Mouse (Mus musculus) retina, postnatal 7 days (tissue): ENCODE measurements at regions not wholly inside any gene's neighbourhood (a gene's known extent, or its start where the extent isn't known, plus 50 kb on each side); places are given as distances from the start of the nearest gene placed in this dataset.

Experiments
- DNase-seq: peaks from one replicate; pipeline ENCODE4 v3.0.0-alpha.2; 2012; ENCODE audit warnings: low read depth, low spot score

DNA sequence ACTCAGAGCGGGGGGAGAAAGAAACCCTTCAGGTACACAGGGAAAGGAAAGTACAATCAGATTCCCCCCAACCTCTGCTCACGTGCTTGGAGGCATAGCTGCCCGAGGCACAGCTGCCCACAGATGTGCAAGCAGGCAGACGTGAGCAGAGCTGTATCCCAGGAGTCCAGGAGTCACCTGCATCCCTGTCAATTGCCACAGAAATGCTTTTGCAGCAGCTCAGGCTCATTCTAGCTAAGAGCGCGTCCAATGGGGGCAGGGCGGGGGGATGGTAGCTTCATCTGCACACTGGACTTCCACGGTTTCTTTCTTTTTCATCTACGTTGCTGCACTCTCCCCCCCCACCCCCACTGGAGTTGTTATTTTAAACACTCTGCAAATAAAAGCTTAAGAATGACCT, 66.0 kb upstream of the Fat4 start:
- DNase-seq, result no peak

DNA sequence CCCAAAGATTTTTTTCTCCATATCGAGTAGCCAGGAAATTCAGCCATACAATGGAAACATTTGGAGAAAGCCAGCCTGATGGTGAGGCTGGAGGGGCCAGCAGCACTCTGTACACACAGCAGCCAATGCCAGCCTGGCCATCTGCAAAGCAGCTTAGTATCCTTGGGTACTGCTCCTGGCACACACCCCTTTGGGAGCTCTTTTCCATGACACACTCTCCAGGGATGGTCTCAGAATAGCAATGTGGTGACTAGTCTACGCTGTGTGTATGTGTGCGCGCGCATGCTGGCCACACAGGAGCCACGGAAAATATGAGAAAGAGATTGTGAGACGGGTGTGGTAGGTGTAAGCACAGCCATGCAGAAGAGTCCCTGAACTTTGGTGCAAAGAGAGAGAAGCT, 66.4 kb upstream of the Fat4 start:
- DNase-seq, result no peak

DNA sequence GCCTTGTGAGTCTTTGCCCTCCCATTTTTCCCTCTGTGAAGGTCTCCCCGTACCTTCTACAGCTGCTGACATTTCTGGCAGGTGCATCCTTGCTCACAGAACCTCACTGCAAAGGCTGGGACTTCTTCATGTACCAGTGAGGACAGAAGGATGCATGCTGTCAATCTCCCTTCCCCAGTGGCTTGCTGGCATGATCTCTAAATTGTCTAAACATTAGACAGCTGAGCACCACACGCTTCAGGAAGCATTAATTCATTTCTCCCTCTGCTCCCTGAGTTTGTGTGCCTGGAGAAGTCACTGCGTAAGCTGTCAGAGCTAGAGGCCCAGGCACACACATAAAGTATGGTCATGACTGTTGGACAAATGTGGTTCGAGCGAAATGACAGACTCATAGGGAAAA, 69.1 kb upstream of the Fat4 start:
- DNase-seq, result no peak

DNA sequence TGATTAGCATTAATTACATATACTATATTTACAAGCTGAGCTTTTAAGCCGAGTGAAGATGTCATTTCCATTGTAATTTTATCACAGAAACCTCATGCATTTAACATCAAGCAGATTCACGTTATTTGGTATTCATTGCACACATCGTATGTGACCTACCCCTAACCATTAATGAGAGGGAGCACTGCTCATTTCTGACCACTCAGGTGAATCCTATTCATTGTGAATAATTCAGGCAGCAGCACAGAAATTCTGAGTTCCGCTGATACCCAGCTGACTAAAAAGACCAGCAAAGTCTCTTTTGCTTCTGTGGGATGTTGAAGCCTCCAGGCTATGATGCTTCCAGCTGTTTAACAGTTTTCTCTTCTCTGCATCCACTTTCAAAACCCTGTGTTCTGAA, 74.3 kb upstream of the Fat4 start:
- DNase-seq, result no peak

DNA sequence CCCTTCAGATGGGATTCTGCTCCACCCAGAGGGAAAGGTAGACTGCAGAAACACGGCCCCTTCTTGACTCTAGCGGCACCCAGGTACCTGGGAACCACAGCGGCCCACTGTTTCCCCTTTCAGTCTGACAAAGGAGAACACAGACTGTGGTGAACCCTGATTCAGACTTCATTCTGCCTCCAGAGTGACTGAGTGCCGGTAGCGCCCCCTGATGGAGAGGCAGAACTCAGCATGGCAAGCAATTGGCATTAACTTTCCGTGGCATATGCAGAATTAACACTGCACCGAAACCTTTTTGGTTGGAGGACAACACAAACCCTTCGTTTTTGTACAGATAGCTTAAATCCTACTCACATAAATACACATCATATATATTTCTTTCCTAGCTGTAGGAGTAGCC, 75.1 kb upstream of the Fat4 start:
- DNase-seq, result no peak

DNA sequence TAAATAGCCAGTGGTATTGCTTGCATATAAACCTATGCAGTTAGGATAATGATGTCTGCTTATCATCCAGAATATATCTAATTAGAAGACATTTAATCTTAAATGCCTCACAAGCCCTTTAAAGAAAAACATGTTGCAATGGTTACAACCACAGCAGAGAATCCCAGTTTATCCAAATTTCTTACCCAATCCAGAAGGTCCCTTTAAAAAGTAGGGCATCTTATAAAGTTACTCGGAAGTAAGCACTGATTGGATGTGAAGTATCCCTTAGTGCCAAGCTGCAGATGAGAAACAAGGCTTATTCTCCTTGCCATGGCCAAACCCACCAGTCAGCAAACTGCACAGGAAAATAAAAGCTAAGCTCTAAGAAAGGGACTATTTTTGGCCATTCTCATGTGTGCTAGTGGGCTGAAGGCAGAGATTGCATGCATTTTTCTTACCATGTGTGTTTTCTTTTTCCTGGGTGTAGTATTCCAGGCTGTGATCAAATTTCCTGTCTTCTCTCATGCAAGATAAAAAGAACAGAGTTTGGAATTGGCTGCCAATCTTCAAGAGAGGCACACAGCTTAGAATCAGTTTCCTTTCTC, 80.2 kb upstream of the Fat4 start:
- DNase-seq, result no peak

DNA sequence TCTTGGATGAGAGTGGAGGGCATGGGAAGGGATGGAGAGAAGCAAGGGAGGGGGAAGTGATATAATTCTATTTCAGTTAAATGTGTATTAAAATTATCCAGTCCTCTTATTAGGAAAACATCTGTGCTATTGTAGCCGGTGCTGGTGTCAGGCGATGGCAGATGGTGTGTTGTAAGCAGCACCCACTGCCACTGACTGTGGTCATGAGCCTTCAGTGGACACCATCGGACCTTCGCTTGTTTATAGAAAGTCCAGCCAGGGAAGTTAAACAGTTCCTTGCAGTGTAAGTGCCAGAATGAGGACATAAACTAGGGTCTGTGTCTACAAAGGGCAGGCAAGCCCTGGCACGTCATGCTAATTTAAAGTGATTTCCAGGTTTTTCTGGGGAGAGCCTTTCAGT, 80.7 kb upstream of the Fat4 start:
- no peak for DNase-seq

DNA sequence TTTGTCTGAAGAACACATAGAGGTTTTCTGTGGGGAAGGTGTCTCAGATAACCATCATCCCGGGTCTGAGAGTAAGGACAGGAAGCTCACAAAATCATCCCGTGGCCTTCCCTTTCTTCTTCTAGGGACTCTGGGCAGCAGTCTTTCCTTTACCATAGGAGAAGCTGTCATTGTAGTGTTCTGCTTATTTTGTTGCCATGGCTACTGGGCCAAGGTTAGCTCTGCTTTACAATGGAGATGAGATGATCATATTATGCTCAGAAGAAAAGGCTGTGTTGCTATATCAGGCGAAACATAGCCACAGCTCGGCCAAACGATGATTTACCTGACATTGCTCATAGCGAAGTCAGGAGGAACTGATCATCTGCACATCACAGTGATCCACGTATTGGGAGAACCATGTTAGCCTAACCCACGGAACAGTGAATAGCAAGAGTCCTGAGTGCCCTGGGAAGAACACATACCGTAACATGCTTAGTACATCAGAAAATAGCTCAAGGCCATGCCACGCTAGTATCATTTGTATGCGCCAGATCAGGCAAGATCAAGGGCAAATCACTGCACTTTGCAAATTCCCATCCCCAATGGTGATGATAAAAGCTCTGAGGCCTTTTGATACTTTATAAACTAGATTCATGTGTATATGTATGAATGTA, 91.0 kb upstream of the Fat4 start:
- DNase-seq, result no peak

DNA sequence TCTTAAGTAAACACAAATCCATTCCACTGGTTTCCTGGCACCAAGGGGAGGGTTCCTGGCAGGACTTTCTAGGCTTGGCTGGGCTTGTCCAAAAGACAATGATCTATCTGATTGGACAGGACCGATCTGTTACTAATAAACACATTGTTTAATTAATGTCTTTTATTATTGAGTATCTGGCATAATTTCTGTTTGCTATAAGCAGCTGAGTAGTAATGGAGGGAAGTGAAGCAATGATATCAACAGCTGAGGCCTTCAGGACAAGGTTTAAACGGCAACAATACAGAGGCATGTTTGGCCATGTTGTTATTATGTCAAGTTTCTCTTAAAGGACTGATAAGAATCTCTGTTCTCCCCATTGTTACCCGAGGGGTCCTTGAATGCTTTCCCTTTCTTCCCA, 93.5 kb upstream of the Fat4 start:
- no peak for DNase-seq

DNA sequence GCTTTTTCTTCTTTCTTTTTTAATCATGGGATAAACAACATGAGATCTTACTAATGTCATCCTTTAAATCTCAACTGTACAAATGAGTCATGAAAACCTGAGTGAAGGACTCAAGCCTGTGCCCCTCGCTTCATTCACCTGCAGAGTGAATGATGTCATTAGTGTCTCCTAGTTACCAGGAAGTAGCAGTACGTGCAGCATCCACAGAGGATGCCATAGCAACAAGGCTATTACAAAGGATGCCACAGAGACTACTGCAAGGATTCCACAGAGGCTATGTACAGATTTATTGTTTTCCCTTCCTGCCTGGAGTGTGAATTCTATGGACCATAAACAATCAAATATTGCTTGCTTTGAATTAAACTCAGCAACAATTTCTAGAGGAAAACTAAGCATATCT, 98.0 kb upstream of the Fat4 start:
- no peak for DNase-seq

DNA sequence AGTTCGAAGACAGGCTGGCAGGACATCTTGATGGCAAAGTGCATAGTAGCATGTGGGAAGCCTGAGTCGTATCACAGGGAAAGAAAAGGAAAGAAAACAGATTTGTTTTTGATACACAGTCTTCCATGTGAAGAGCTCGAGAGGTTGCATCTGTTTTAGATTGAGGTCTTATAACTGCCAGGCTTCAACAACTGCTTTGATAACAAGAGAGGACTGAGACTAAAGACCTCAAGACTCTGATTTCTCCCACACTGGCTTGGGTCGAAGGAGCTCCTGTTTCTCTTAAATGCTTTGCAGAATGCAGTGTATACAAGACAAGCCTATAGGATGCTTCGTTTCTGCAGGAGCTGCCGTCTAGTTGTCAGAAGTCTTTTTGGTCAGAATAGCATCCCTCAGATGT, 103.0 kb upstream of the Fat4 start:
- no peak for DNase-seq

DNA sequence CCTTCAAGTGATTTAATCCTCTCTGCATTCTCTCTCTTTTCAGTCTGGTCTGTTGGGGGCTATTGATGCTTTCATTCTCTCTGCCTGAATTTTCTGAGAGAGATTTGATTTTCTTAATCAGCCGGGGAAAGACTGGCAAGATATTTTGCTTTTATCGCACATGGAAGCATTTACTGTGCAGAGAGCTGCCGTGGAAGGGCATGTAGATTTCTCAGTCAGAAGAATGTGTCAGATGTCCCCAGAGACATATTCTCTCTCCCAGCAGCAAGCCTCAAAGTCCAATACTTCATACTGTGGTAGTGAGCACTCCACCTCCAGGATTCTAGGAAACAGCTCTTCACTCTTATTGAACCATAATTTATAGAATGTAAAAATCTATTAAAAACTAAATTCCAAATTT, 103.7 kb upstream of the Fat4 start:
- no peak for DNase-seq

DNA sequence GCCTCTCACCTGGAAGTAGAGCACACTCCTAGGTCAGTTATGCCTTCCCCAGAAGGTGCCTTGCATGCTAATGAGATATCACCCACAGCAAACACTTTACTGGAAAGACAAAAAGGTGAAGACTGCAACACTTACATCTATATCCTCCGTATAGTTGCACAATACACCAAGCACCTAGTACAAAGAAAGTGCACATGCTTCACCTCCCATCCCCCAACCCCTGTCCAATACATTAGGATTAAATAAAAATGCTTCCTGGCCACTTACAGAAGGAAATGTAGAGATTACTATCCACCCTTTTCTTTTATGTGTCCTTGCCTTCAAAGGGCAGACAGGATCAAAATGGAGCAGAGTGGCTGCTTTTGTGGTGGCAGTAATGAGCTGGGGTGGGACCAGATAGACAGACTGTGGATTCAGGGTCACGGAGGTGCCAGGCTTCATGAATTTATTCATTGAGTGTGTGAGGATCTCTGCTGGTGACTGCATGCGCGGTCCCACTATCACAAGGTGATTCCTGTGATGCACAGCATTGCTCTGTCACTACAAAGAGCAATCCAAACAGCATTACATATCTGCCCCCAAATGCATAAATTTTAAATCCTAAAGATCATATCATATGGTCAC, 109.9 kb upstream of the Fat4 start:
- DNase-seq, result no peak

DNA sequence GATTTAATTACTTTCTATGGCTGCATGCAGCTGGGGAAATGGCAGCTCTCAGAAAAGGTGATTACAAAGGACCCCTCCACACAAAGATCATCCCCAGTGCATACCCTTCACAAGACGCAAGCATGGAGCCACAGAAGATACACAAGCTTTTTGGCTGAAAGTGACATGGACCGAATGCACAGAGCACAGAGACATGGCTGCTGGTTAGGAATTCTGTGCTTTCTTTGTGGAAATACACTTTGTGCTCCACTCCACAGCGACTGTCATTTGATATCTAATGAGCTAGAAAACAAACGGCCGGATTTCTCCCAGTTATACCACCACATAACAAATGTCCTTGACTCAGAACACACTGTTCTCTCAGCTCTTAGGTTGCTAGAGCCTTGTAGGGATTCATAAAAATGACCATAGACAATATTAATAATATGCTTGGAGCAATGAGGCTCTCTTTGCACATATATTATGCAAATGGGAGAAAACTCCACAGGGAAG, 132.1 kb upstream of the Fat4 start:
- no peak for DNase-seq

DNA sequence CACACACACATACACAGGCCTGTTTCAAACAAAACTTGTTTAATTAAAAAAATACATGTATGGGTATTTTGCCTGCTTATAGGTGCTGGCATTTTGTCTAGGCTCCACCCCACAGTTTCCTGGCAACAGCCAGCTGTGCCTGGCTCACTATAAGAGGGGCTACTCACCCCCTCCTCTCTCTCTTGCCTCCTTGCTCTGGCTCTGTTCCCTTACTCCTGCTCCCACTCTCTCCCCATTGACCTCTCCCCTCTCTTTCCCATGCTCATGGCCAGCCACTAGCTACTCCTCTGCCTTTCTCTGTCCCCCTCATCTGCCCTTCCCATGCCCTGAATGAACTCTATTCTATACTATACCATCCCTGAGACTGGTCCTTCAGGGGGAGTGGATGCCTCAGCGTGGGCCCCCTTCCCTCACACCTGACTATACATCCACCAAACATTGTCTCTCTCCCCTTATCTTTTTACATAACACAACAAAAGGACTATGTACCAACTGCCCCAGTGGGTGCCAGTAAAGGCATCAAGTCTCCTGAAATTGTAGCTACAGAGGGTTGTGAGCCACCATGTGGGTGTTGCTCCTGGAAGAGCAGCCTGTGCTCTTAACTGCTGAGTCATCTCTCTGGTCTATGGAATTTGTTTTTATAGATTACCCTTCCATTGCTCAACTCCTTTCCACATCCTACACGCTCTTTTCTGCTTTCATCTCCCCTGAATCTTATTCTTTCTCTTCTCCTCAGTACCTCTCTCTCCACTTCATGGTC, 133.1 kb upstream of the Fat4 start:
- DNase-seq, result no peak

DNA sequence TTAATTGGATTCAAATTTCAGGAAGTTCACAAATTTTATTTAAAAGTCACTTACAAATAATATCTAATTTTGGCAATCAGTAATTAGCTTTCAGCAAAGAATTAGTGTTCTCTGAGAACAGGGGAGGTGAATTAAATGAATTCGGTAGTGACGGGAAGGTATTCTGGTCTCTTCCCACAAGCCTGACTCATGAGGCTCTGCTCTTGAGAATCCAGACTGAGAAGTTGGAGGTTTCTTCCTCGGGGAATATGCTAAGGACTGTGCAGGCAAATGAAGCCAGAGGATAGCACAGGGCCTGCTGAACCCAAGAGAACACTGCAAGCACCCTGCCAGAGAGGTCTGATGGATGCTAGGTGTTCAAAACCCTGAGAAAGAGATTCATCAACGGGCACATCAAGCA, 144.6 kb upstream of the Fat4 start:
- no peak for DNase-seq

DNA sequence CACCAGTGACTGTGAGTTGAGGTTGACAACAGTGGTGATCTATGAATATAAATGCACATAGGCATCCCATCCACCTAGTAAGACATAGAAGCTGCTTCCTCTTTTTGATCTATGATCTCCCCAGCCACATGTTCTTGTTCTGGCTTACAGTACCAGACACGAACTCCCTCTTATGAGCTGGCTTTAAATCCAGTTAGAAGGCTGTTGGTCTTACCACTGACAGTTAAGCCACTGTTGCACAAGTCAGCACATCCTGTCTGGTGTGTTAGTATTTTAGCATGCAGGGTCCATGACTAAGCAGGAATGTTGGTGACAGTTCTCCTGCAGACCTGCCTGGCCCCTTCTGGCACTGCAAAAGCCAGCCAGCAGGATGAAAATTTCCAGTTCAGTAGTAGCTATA, 164.1 kb upstream of the Fat4 start:
- DNase-seq, result no peak

DNA sequence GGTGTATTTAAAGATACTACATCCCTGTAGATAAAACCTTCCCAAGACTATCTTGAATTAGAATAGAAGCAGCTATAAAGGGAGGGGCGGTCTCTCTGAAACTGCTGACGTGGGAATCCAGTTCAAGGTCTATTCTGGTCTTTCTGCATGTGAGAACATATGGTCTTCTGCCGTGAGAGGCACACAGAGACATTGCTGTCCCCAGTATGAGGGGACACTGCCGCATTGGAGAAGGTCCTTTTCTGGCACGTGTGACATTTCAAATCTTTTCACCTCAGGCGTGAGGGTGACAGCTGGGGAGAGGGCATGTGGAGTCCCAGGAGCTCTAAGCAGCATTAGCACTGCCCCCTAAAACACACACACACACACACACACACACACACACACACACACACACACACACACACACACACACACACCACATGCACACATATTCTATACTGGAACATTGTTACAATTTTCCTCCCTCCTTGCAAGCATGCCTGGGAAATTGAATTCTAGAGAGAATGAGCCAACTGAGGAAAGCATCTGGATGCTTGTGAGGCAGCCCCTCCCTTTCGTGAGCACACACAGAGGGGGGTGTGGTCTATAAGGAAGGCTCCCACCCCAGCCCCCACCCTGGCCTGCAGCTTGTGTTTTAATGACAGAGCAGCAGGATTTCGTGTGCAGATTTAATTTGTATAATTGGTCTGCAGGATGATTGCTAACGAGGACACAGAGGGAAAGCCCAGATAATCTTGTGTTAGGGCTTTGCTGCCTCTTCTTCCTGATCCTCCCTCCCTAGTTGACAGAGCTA, 174.5 kb upstream of the Fat4 start:
- DNase-seq, result peak; percentile 42

DNA sequence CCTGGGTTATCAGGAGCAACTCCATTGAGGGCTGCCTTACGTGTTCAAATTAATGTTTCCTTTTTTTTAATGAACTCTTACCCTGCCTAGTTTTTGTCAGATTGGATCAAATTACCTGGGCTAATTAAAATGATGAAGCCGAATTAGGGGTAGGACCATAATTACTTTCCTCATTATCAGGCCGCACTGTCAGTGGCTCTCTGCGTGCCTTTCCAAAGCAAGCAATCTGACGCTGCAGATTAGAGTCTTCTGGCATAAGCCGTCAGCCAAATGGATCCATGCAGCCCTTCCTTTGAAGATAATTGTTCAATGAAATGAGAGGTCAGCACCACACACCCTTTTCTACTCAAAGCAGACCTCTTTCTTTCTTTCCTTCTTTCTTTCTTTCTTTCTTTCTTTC, 175.5 kb upstream of the Fat4 start:
- no peak for DNase-seq

DNA sequence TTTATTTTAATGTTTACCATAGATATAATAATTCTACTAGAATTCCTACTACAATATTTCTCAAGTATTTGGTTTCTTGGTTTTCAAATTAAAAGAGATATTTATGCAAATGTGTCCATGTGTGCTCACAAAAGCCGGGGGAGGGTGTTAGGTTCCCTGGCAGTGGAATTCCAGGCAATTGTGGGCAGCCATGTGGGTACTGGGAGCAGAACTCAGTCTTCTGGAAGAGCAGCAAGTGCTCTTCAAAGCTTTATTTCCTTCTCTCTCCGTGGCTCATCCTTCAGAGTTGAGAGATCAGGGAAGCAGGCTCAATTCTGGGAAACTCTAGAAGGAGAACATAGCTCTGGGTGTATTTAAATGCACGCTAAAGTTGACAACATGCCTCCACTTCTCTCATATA, 178.8 kb upstream of the Fat4 start:
- DNase-seq, result no peak

DNA sequence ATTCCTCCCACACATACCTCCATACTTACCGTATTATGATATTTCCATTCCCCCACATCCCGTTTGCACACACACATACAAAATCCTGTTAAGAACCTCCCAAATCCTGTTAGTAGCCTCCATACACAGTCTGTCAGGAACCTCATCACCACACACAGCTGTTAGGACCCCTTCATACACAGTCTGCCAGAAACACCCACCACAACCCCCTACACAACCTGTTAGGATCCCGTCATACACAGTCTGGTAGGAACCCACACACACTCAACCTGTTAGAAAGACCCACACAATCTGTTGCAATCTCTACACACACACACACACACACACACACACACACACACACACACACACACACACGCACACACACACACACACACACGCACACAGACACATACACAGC, 187.5 kb upstream of the Fat4 start:
- DNase-seq, result no peak

DNA sequence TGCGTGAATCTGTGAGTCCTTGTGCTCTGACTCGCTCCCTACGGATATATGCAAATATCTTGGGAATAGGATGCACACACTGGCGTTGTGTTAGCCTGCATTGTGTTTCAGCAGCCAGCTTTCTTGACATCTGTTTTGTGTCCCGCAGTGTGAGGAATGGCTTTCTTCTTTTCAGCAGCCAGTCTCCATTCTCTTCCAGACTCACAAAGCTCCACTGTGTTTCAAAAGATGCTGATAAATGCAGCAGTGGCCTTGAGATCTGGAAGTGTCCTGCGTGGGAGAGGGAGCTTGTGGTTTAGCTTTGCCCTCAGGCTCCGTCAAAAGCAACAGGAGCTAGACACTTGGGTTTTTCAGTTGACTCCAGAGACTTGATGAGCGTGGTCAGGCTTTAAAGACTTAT, 188.9 kb upstream of the Fat4 start:
- no peak for DNase-seq
